Mouse (Mus musculus): Measurements from ENCODE around the gene Rp9. TPM values are rescaled to one million over a fixed set of nuclear protein-coding genes. Genes with fewer than 3 reads are reported as not detected.

Rp9 gene
- polyA plus RNA-seq, 1 experiment from 2014 or later, result 42.2 TPM

DNA sequence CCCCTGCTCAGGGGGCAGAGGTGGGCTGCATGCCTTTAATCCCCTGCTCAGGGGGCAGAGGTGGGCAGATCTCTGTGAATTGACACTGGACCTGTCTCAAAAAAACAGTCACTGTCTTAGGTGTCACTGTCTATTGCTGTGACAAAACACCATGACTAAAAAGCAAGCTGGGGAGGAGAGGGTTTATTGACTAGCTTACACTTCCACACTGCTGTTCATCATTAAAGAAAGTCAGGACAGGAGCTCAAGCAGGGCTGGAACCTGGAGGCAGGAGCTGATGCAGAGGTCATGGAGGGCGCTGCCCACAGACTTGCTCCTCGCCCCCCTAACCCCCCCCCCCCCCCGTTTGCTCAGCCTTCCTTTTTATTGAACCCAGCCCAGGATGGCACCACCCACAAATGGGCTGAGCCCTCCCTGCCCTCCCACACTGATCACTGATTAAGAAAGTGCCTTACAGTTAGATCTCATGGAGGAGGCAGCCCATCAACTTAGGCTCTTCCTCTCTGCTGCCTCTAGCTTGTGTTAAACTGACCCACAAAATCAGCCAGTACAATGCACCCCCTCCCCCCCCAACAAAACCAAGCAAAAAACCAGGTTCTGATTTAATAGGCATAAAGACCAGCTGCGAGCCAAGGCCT lies 41.4 kb downstream of the Rp9 start:
- no peak overlapping the region for H3K27ac ChIP-seq (ENCODE audit: low read depth)
- no peak overlapping the region for H3K4me3 ChIP-seq (ENCODE audit: low read depth, low read length)
- H3K27me3 ChIP-seq (ENCODE audit: insufficient read depth, low read length), result no peaks in the 10 kb centered on the region
- H3K9ac ChIP-seq (replicated peaks), result no peak overlapping the region
- WGBS (ENCODE audit: insufficient replicate concordance), result 38% methylated on average over 4 of the region's 4 CpGs
- peaks cover 20% of the 10 kb centered on the region for H3K4me1 ChIP-seq (ENCODE audit: insufficient read depth)
- TF ChIP-seq CTCF (IDR thresholded peaks at IDR 0.05; ENCODE audit: low read depth) (no peak), EP300 (IDR thresholded peaks at IDR 0.05; ENCODE audit: low read depth) (no peak)
- ATAC-seq (no peak), DNase-seq (no peak)
- H3K36me3 ChIP-seq (replicated peaks; ENCODE audit: insufficient read depth, low read length), result no peaks in the 10 kb centered on the region
- H3K9me3 ChIP-seq (ENCODE audit: low read length), result no peaks in the 10 kb centered on the region
- no peak overlapping the region for H3K4me2 ChIP-seq (ENCODE audit: low read depth, low read length)

DNA sequence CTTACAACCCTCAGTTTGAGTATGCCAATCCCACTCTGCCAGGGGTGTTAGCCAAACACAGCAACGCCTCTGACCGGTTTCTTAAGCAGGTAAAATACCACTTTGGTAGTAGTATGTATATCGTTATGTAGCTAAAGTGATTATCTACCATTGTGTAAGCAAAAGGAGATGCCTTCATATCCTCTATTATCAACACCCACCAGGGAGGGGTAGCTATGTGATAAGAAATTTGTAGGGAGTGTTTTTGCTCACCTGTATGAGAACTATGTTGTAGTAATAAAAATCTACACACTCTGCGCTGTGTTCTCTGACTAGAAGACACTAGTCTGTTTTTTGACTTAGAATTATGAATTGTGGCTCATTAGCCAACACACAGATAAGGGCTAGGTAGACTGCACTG lies 44.8 kb downstream of the Rp9 start:
- no peaks in the 10 kb centered on the region for H3K9me3 ChIP-seq (ENCODE audit: low read length)
- no peaks in the 10 kb centered on the region for H3K36me3 ChIP-seq (replicated peaks; ENCODE audit: insufficient read depth, low read length)
- peaks cover 10% of the 10 kb centered on the region for H3K4me1 ChIP-seq (ENCODE audit: insufficient read depth)
- H3K27ac ChIP-seq (ENCODE audit: low read depth), result no peak overlapping the region
- TF ChIP-seq CTCF (IDR thresholded peaks at IDR 0.05; ENCODE audit: low read depth), result no peak
- no peak for TF ChIP-seq EP300 (IDR thresholded peaks at IDR 0.05; ENCODE audit: low read depth)
- H3K4me3 ChIP-seq (ENCODE audit: low read depth, low read length), result no peak overlapping the region
- no peaks in the 10 kb centered on the region for H3K27me3 ChIP-seq (ENCODE audit: insufficient read depth, low read length)
- no peak overlapping the region for H3K9ac ChIP-seq (replicated peaks)
- 82% methylated on average over 4 of the region's 4 CpGs for WGBS (ENCODE audit: insufficient replicate concordance)
- H3K4me2 ChIP-seq (ENCODE audit: low read depth, low read length), result no peak overlapping the region
- no peak for DNase-seq
- ATAC-seq, result no peak

DNA sequence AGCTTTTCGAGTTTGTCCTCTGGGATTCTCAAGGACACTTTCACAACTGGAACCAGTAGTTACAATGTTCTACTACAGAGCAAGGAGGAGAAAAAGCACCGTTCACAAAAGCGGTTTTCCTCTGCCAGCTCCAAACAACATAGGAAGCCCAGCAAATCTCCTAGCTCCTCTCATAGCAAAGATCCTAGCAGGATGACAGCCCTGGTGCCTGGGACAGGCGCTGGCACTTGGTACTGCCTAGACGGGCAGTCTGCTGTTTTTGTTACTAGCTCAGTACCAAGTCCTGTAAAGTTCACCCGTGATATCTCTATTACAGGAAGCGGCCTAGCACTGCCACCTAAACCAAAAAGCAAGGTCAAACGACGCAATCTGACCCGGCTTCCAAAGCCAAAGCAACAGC lies 45.3 kb downstream of the Rp9 start:
- 0 out of 2 replicates have a peak overlapping the region, but pooled peaks have one; percentile 16 for H3K9ac ChIP-seq (replicated peaks)
- no peak overlapping the region for H3K4me2 ChIP-seq (ENCODE audit: low read depth, low read length)
- DNase-seq (no peak), ATAC-seq (no peak)
- no peak overlapping the region for H3K27ac ChIP-seq (ENCODE audit: low read depth)
- WGBS (ENCODE audit: insufficient replicate concordance), result 58% methylated on average over 10 of the region's 10 CpGs
- H3K36me3 ChIP-seq (replicated peaks; ENCODE audit: insufficient read depth, low read length), result no peaks in the 10 kb centered on the region
- no peaks in the 10 kb centered on the region for H3K27me3 ChIP-seq (ENCODE audit: insufficient read depth, low read length)
- TF ChIP-seq EP300 (IDR thresholded peaks at IDR 0.05; ENCODE audit: low read depth) (no peak), CTCF (IDR thresholded peaks at IDR 0.05; ENCODE audit: low read depth) (no peak)
- no peak overlapping the region for H3K4me3 ChIP-seq (ENCODE audit: low read depth, low read length)
- no peaks in the 10 kb centered on the region for H3K9me3 ChIP-seq (ENCODE audit: low read length)
- peaks cover 10% of the 10 kb centered on the region for H3K4me1 ChIP-seq (ENCODE audit: insufficient read depth)

DNA sequence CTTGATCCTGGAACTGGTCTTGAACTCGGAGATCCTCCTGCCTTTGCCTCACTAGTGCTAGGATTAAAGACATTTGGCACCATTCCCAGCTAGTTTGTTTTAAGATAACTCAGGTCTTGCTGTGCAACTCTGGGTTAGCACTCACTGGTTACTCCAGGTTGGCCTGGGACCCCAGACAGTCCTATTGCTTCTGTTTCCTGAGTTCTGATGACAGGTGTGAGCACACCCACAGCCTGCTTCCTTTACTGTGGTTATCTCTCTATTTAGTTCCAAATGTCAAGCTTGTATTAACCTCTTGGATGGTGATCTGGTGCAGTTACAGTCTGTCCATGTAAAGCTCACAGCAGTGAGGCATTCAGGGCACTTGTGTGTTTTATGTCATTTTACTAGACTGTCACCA lies 46.0 kb downstream of the Rp9 start:
- no peak overlapping the region for H3K9ac ChIP-seq (replicated peaks)
- TF ChIP-seq EP300 (IDR thresholded peaks at IDR 0.05; ENCODE audit: low read depth) (no peak), CTCF (IDR thresholded peaks at IDR 0.05; ENCODE audit: low read depth) (no peak)
- H3K4me1 ChIP-seq (ENCODE audit: insufficient read depth), result peaks cover 4% of the 10 kb centered on the region
- no peaks in the 10 kb centered on the region for H3K27me3 ChIP-seq (ENCODE audit: insufficient read depth, low read length)
- H3K27ac ChIP-seq (ENCODE audit: low read depth), result no peak overlapping the region
- H3K4me3 ChIP-seq (ENCODE audit: low read depth, low read length), result no peak overlapping the region
- no peak overlapping the region for H3K4me2 ChIP-seq (ENCODE audit: low read depth, low read length)
- DNase-seq (no peak), ATAC-seq (no peak)
- H3K36me3 ChIP-seq (replicated peaks; ENCODE audit: insufficient read depth, low read length), result no peaks in the 10 kb centered on the region
- H3K9me3 ChIP-seq (ENCODE audit: low read length), result no peaks in the 10 kb centered on the region
- 67% methylated on average over 1 of the region's 1 CpGs for WGBS (ENCODE audit: insufficient replicate concordance)

DNA sequence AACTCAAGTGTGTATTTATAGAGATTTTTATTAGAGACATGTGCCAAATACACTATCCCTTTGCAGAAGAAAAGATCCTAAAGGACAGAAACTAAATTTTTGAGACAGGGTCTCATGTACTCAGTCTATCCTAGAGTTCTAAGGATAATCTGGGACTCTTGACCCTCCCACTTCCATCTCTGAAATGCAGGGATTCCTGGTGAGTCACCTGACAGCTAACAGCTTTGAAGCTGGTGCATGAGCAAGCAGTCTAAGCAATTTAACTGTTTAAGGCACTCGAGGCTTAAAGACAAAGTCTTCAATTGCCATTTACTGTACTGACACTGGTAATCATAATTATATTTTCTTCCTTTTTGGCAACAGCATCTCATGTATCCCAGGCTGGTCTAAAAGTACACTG lies 47.0 kb downstream of the Rp9 start:
- Histone ChIP-seq H3K4me3 (ENCODE audit: low read depth, low read length) (no peak overlapping the region), H3K36me3 (replicated peaks; ENCODE audit: insufficient read depth, low read length) (no peaks in the 10 kb centered on the region), H3K9me3 (ENCODE audit: low read length) (no peaks in the 10 kb centered on the region), H3K4me1 (ENCODE audit: insufficient read depth) (no peaks in the 10 kb centered on the region), H3K4me2 (ENCODE audit: low read depth, low read length) (no peak overlapping the region), H3K9ac (replicated peaks) (no peak overlapping the region), H3K27ac (ENCODE audit: low read depth) (no peak overlapping the region), H3K27me3 (ENCODE audit: insufficient read depth, low read length) (no peaks in the 10 kb centered on the region)
- no peak for ATAC-seq
- TF ChIP-seq EP300 (IDR thresholded peaks at IDR 0.05; ENCODE audit: low read depth) (no peak), CTCF (IDR thresholded peaks at IDR 0.05; ENCODE audit: low read depth) (no peak)
- WGBS (ENCODE audit: insufficient replicate concordance), result 59% methylated on average over 1 of the region's 1 CpGs
- DNase-seq, result no peak

DNA sequence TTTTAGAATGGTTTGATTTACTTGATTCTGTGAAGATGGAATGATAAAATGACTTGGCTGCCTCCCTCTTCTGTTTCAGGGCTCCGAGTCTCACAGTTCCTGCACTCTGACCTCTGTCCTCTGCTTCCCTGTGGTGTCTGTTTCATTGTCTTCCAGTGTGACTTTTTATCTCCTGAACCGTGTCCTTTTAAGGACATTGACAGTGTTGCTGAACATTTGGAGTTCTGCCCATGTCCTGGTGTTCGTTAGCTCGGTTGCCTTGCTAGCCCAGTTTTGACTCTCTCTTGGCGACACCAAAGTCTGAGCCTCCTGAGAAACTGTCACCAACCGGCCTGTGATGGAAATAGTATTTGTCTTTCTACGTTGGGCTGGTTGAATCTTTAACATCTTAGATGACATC lies 49.1 kb downstream of the Rp9 start:
- Histone ChIP-seq H3K9me3 (ENCODE audit: low read length) (no peaks in the 10 kb centered on the region), H3K27ac (ENCODE audit: low read depth) (no peak overlapping the region), H3K9ac (replicated peaks) (no peak overlapping the region), H3K4me3 (ENCODE audit: low read depth, low read length) (no peak overlapping the region), H3K27me3 (ENCODE audit: insufficient read depth, low read length) (no peaks in the 10 kb centered on the region), H3K4me2 (ENCODE audit: low read depth, low read length) (no peak overlapping the region), H3K36me3 (replicated peaks; ENCODE audit: insufficient read depth, low read length) (no peaks in the 10 kb centered on the region), H3K4me1 (ENCODE audit: insufficient read depth) (no peaks in the 10 kb centered on the region)
- TF ChIP-seq CTCF (IDR thresholded peaks at IDR 0.05; ENCODE audit: low read depth), result no peak
- TF ChIP-seq EP300 (IDR thresholded peaks at IDR 0.05; ENCODE audit: low read depth), result no peak
- 48% methylated on average over 7 of the region's 7 CpGs for WGBS (ENCODE audit: insufficient replicate concordance)
- ATAC-seq (no peak), DNase-seq (no peak)

DNA sequence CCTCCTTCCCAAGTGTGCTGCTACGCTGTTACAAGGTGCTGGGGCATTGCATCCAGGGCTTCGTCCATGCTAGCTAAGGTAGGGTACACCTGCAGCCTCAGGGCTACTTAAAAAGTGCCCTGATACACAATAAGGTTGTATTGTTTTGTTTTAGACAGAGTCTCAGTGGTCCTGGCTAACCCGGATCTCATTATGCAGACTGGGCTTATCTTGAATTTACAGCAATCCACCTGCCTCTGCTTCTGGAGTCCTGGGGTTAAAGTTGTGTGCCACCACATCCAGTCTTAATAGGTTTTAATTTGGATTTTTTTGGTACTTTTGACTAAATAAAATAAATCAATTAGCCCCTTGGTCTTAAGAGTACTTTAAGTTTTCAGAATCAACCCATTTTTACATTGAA lies 49.7 kb downstream of the Rp9 start:
- no peak overlapping the region for H3K27ac ChIP-seq (ENCODE audit: low read depth)
- ATAC-seq, result no peak

More for the DNA sequence above, 49.7 kb downstream of the Rp9 start:
- H3K4me3 ChIP-seq (ENCODE audit: low read depth, low read length), result no peak overlapping the region
- WGBS (ENCODE audit: insufficient replicate concordance), result 76% methylated on average over 3 of the region's 3 CpGs
- TF ChIP-seq EP300 (IDR thresholded peaks at IDR 0.05; ENCODE audit: low read depth), result no peak
- no peak for TF ChIP-seq CTCF (IDR thresholded peaks at IDR 0.05; ENCODE audit: low read depth)
- DNase-seq, result no peak
- no peak overlapping the region for H3K4me2 ChIP-seq (ENCODE audit: low read depth, low read length)
- H3K9me3 ChIP-seq (ENCODE audit: low read length), result no peaks in the 10 kb centered on the region
- no peaks in the 10 kb centered on the region for H3K36me3 ChIP-seq (replicated peaks; ENCODE audit: insufficient read depth, low read length)
- no peak overlapping the region for H3K9ac ChIP-seq (replicated peaks)
- H3K27me3 ChIP-seq (ENCODE audit: insufficient read depth, low read length), result no peaks in the 10 kb centered on the region
- no peaks in the 10 kb centered on the region for H3K4me1 ChIP-seq (ENCODE audit: insufficient read depth)
